Mouse (Mus musculus) spleen, adult 2 months (tissue): ENCODE results near the gene Ugt1a10. TPM values are rescaled to one million over a fixed set of nuclear protein-coding genes. Genes with fewer than 3 reads are reported as not detected.
"Not testable (repeated sequence)": the region's sequence is repeated elsewhere in the genome, so short reads cannot be mapped to it uniquely, and the experiment has no call there.

Experiments used
- DNase-seq, 2 experiments: peaks; one replicate each; pipeline versions ENCODE4 v3.0.0 to v3.0.0-alpha.2; 2012 to 2021; ENCODE audit warnings: low spot score in 2 of 2, low read depth in 1 of 2
- H3K27ac ChIP-seq: fragments of 200-500 bp; 2 replicates; pipeline ENCODE4 v1.5.1; 2012; ENCODE audit warnings: low read length, inconsistent platforms; ENCODE audit not compliant: insufficient read depth
- H3K27me3 ChIP-seq: fragments of 200-500 bp; 2 replicates; pipeline ENCODE4 v1.6.1; 2012; ENCODE audit warnings: mild to moderate bottlenecking, moderate library complexity, low read length, inconsistent platforms; ENCODE audit not compliant: control insufficient read depth, insufficient read depth
- H3K36me3 ChIP-seq: fragments of 200-500 bp; 2 replicates; pipeline ENCODE4 v1.6.1; 2012; ENCODE audit warnings: mild to moderate bottlenecking, low read length, inconsistent platforms; ENCODE audit not compliant: control insufficient read depth, insufficient read depth
- H3K4me1 ChIP-seq: fragments of 200-500 bp; 2 replicates; pipeline ENCODE4 v1.6.1; 2011; ENCODE audit warnings: inconsistent platforms; ENCODE audit not compliant: control insufficient read depth, insufficient read depth, insufficient read length
- H3K4me3 ChIP-seq: fragments of 200-500 bp; 2 replicates; pipeline ENCODE4 v1.5.1; 2011; ENCODE audit warnings: mild to moderate bottlenecking, inconsistent platforms; ENCODE audit not compliant: insufficient read depth, insufficient read length; ENCODE audit errors: extremely low read depth
- CTCF ChIP-seq: fragments of 200-500 bp; IDR thresholded peaks from 2 replicates; pipeline ENCODE4 v1.5.1; 2011; ENCODE audit warnings: mild to moderate bottlenecking, inconsistent platforms; ENCODE audit not compliant: insufficient read depth, insufficient read length, insufficient replicate concordance; ENCODE audit errors: extremely low read depth
- POLR2A ChIP-seq: fragments of 200-500 bp; IDR thresholded peaks from 2 replicates; pipeline ENCODE4 v1.6.1; 2011; ENCODE audit warnings: low read depth, low read length, inconsistent platforms
- WGBS: fragments of 180-500 bp; shearing (Covaris S2); methylation state at CpG from one replicate; pipeline ENCODE4 v1.1.7; 2018; 5-methylcytosine and 5-hydroxymethylcytosine counted together
- polyA plus RNA-seq: library from polyadenylated mRNA; depleted of rRNA; stranded (reverse); fragments of >200 nt; gene quantifications from 2 replicates; pipeline ENCODE4 v1.2.3, GENCODE M21; 2012

Ugt1a10 gene
- polyA plus RNA-seq, 1 experiment, result not detected

- no peak overlapping the region for H3K27ac ChIP-seq
These were observed 103.2 kb downstream of the Ugt1a10 start for GRCm38 (mm10) chr1:88158430-88158829.

DNA sequence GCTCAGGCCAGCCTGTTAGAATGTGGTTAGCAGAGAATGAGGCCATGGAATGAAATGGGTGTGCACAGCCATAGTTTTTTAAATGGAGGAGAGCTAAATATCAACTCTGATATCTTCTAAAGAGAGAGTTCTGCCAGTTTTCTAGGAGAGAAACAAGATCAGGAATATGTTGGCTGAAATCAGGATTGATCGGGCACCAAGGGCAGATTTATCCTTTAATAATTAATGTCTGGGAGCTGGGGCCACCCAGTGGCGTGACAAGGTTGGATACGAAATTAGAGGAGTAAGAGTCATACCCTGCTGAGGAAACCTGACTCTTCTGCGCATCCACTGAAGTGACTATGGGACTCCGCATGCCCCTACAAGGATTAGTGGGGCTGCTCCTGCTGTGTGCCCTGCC lies 110.5 kb downstream of the Ugt1a10 start, which contains the start of gene Ugt1a5:
Gene Ugt1a5 (plus strand): TSS at position 302 of the 400 bp plus-strand sequence.
- TF ChIP-seq CTCF, result no peak
- TF ChIP-seq POLR2A, result no peak
- Histone ChIP-seq H3K27me3 (no peaks in the 10 kb centered on the region), H3K27ac (no peak within 1 kb of the TSS), H3K4me3 (no peak within 1 kb of the TSS), H3K36me3 (no peaks in the 10 kb centered on the region), H3K4me1 (no peaks in the 10 kb centered on the region)
- WGBS, result 94% methylated on average over 5 of the region's 5 CpGs
- DNase-seq, result no peak

More at GRCm38 (mm10) chr1:88158430-88158829, 103.2 kb downstream of the Ugt1a10 start:
- Histone ChIP-seq H3K4me1 (no peaks in the 10 kb centered on the region), H3K4me3 (no peak overlapping the region), H3K27me3 (no peaks in the 10 kb centered on the region), H3K36me3 (no peaks in the 10 kb centered on the region)
- TF ChIP-seq POLR2A (no peak), CTCF (no peak)
- WGBS, result 50% methylated on average over 2 of the region's 2 CpGs
- DNase-seq, result no peak

DNA sequence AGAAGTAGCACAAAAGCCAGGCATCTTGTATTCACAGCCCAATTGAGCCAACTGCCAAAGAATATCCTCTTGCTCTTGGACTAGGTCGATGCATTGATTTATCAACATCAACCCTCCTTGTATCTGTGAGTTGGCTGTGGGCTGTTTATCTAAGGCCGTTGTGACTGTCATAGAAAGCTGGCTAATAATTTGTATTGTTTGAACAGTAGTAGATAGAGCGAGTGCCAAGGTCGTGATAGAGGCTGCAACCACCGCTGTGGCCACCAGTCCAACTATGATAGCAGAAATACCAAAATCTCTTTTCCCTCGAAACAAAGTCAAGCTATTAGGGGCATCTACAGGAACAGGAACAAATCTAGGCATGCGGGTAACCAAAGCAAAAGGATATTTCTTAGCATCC lies 117.0 kb downstream of the Ugt1a10 start:
- not testable (repeated sequence) for H3K36me3 ChIP-seq, H3K4me3 ChIP-seq, H3K4me1 ChIP-seq, H3K27ac ChIP-seq, DNase-seq, H3K27me3 ChIP-seq
- WGBS, result 80% methylated on average over 7 of the region's 7 CpGs

GRCm38 (mm10) chr1:88179657-88180056 lies 124.5 kb downstream of the Ugt1a10 start:
- H3K27me3 ChIP-seq, result no peaks in the 10 kb centered on the region
- no peaks in the 10 kb centered on the region for H3K4me1 ChIP-seq
- WGBS, result 95% methylated on average over 1 of the region's 1 CpGs
- no peak for TF ChIP-seq CTCF
- no peak for TF ChIP-seq POLR2A
- H3K36me3 ChIP-seq, result no peaks in the 10 kb centered on the region
- no peak overlapping the region for H3K4me3 ChIP-seq
- H3K27ac ChIP-seq, result no peak overlapping the region
- no peak for DNase-seq

DNA sequence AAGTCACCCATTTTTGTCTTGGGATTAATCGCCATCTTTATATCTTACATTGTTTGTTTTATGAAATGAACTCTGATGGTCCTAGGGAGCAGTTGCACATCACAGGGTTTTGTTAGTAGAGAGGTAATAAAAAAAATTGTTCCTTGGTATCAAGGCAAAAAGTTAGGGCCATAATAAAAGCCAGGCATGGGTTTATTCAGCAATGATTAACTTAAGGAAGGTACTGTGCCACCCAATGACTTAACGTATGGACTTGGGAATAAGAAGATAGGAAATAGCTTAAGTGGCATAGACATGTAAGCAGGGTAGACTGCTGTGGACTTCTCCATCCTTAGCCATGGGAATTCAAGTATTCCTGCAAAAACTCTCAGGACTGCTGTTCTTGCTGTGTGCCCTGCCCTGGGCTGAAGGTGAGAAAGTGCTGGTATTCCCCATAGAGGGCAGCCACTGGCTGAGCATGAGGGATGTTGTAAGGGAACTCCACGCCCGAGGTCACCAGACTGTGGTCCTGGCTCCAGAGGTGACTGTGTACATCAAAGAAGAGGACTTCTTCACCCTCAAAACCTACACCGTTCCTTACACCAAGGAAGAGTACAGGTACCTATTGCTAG lies 131.2 kb downstream of the Ugt1a10 start:
- 96% methylated on average over 5 of the region's 5 CpGs for WGBS
- Histone ChIP-seq H3K4me1 (no peaks in the 10 kb centered on the region), H3K4me3 (no peak overlapping the region), H3K27me3 (no peaks in the 10 kb centered on the region), H3K27ac (no peak overlapping the region), H3K36me3 (no peaks in the 10 kb centered on the region)
- TF ChIP-seq POLR2A, result no peak
- TF ChIP-seq CTCF, result no peak
- no peak for DNase-seq

GRCm38 (mm10) chr1:88192136-88192535 lies 136.9 kb downstream of the Ugt1a10 start:
- TF ChIP-seq CTCF (no peak), POLR2A (no peak)
- WGBS, result 86% methylated on average over 3 of the region's 3 CpGs

GRCm38 (mm10) chr1:88195687-88196086 lies 140.5 kb downstream of the Ugt1a10 start:
- Histone ChIP-seq H3K4me1 (no peaks in the 10 kb centered on the region), H3K36me3 (no peaks in the 10 kb centered on the region), H3K27ac (no peak overlapping the region), H3K4me3 (no peak overlapping the region), H3K27me3 (no peaks in the 10 kb centered on the region)
- TF ChIP-seq CTCF (no peak), POLR2A (no peak)
- no peak for DNase-seq
- 89% methylated on average over 1 of the region's 1 CpGs for WGBS

More at GRCm38 (mm10) chr1:88192136-88192535, 136.9 kb downstream of the Ugt1a10 start:
- H3K27me3 ChIP-seq, result no peaks in the 10 kb centered on the region
- H3K36me3 ChIP-seq, result no peaks in the 10 kb centered on the region
- no peak overlapping the region for H3K4me3 ChIP-seq
- no peak overlapping the region for H3K27ac ChIP-seq
- DNase-seq, result no peak
- no peaks in the 10 kb centered on the region for H3K4me1 ChIP-seq
